Mouse (Mus musculus) ES-Bruce4 (cell line): Measurements from ENCODE around the gene Csnk2b. TPM values are rescaled to one million over a fixed set of nuclear protein-coding genes. Genes with fewer than 3 reads are reported as not detected.

ENCODE experiments used
- H3K27ac ChIP-seq: 2 replicates; pipeline ENCODE4 v1.5.1; 2012; ENCODE audit warnings: low read length, inconsistent platforms; ENCODE audit not compliant: insufficient read depth
- H3K27me3 ChIP-seq: 2 replicates; pipeline ENCODE4 v1.6.1; 2012; ENCODE audit warnings: mild to moderate bottlenecking, low read length, inconsistent platforms; ENCODE audit not compliant: control insufficient read depth, poor library complexity, insufficient read depth, severe bottlenecking
- H3K36me3 ChIP-seq: 2 replicates; pipeline ENCODE4 v1.6.1; 2012; ENCODE audit warnings: inconsistent platforms, mild to moderate bottlenecking, low read length, moderate library complexity; ENCODE audit not compliant: control insufficient read depth, poor library complexity, insufficient read depth, severe bottlenecking
- H3K4me1 ChIP-seq: one replicate; pipeline ENCODE4 v1.8.1; 2011; ENCODE audit warnings: low read length; ENCODE audit not compliant: control insufficient read depth, insufficient read depth
- H3K4me3 ChIP-seq: 2 replicates; pipeline ENCODE4 v1.5.1; 2011; ENCODE audit warnings: low read depth, mild to moderate bottlenecking, low read length
- H3K9ac ChIP-seq: 2 replicates; pipeline ENCODE4 v1.6.1; 2012; ENCODE audit warnings: low read depth, mild to moderate bottlenecking, inconsistent platforms; ENCODE audit not compliant: poor library complexity, severe bottlenecking
- H3K9me3 ChIP-seq: replicated peaks from 2 replicates; pipeline ENCODE4 v1.6.1; 2012; ENCODE audit warnings: mild to moderate bottlenecking, low read length, inconsistent platforms; ENCODE audit not compliant: control insufficient read depth, poor library complexity, insufficient read depth, severe bottlenecking
- CTCF ChIP-seq: IDR thresholded peaks from one replicate; pipeline ENCODE4 v1.8.1; 2011; ENCODE audit warnings: low read depth, low read length
- EP300 ChIP-seq: IDR thresholded peaks from 2 replicates; pipeline ENCODE4 v1.6.1; 2011; ENCODE audit warnings: low read depth, low read length; ENCODE audit not compliant: insufficient read depth
- POLR2A ChIP-seq: IDR thresholded peaks from one replicate; pipeline ENCODE4 v1.8.1; 2011; ENCODE audit warnings: low read length; ENCODE audit not compliant: insufficient read depth
- polyA plus RNA-seq: library from polyadenylated mRNA; stranded (reverse); fragments of >200 nt; gene quantifications from 2 replicates; pipeline ENCODE4 v1.2.4, GENCODE M21; 2011; ENCODE audit warnings: low read depth; ENCODE audit not compliant: missing spikeins, insufficient read depth, insufficient read length

The Csnk2b gene
- polyA plus RNA-seq, 1 experiment = 146 TPM

- Histone ChIP-seq H3K4me3 (no peak overlapping the region), H3K36me3 (no peaks in the 10 kb centered on the region), H3K9me3 (no peaks in the 10 kb centered on the region), H3K4me1 (no peaks in the 10 kb centered on the region), H3K27me3 (no peaks in the 10 kb centered on the region), H3K9ac (no peak overlapping the region), H3K27ac (no peak overlapping the region)
- TF ChIP-seq POLR2A (no peak), EP300 (no peak), CTCF (no peak)
These were observed 21.6 kb downstream of the Csnk2b start for GRCm38 (mm10) chr17:35100196-35100765.

- TF ChIP-seq EP300 (no peak), CTCF (no peak), POLR2A (no peak)
- no peaks in the 10 kb centered on the region for H3K27me3 ChIP-seq
- H3K9ac ChIP-seq = no peak overlapping the region
- no peaks in the 10 kb centered on the region for H3K9me3 ChIP-seq
- no peak overlapping the region for H3K4me3 ChIP-seq
- no peaks in the 10 kb centered on the region for H3K4me1 ChIP-seq
- H3K36me3 ChIP-seq = no peaks in the 10 kb centered on the region
- no peak overlapping the region for H3K27ac ChIP-seq
These were observed 24.6 kb downstream of the Csnk2b start for GRCm38 (mm10) chr17:35097164-35097655.

DNA sequence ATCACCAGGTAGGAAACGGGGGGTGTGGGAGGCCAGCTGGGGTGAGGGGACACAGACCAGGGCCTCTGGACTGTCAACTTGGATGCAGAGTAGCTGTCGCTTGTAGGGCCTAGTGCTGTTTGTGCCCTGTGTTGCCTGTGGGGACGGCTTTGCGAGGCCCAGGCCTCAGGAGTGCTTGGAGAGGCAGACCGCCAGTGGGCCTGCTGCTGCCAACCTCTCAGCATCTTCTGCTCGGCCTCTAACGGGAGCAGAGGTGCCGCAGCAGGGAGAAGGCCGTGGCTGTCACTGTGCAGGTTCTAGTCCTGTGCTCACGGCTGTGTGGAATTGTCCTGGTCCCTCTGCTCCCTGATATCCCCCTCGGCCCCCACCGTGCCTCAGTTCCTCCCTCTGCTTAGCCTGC is 25.3 kb downstream of the Csnk2b start:
- H3K9ac ChIP-seq = no peak overlapping the region
- no peaks in the 10 kb centered on the region for H3K27me3 ChIP-seq
- H3K9me3 ChIP-seq = no peaks in the 10 kb centered on the region
- no peak overlapping the region for H3K27ac ChIP-seq
- H3K4me3 ChIP-seq = no peak overlapping the region
- TF ChIP-seq CTCF = no peak
- H3K4me1 ChIP-seq = no peaks in the 10 kb centered on the region
- H3K36me3 ChIP-seq = no peaks in the 10 kb centered on the region

DNA sequence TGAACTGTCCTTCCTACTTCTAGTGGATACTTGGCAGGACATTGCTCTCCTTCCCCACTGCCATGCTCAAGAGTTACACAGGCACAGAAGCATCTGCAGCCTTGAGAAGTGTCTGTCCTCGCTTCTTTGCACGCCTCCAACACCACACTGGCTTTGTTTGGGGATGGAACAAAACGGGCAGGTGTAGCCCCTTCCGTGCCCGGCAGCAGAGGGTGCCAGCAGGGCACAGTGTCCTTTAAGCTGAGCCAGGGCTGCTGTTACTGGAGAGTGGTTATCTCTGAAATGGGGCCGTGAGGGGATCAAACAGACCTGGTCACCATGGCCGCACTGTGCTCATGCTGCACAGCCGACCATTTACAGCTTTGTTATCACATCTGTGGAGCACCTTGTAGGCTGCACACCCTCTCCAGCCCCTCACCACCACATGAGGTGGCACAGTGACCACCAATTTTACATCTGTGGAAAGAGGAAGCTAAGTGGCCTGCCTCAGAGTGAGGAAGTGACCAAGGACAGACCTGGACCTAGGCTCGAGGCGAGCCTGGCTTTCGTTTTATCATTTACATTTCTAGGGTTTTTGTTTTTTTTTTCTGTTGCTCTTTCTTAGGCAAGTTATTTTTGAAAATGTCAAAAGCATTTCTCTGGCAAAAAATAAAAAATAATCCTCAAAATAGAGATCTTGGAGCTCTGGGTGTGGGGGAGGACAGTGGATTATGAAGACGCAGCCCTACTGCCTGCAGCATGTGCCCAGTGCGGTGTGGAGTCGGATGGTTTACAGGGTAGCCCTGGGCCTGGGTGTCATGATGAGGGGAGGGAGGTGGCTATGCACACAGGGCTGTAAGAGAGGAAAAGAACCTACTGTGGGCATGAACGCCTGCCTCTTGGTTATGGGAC is 27.1 kb downstream of the Csnk2b start:
- H3K27me3 ChIP-seq = no peaks in the 10 kb centered on the region
- H3K36me3 ChIP-seq = no peaks in the 10 kb centered on the region
- H3K4me3 ChIP-seq = no peak overlapping the region
- no peak overlapping the region for H3K9ac ChIP-seq
- no peaks in the 10 kb centered on the region for H3K4me1 ChIP-seq
- H3K9me3 ChIP-seq = no peaks in the 10 kb centered on the region
- H3K27ac ChIP-seq = no peak overlapping the region
- no peak for TF ChIP-seq CTCF

- H3K9ac ChIP-seq = no peak overlapping the region
- H3K27ac ChIP-seq = no peak overlapping the region
- H3K4me1 ChIP-seq = no peaks in the 10 kb centered on the region
- H3K27me3 ChIP-seq = no peaks in the 10 kb centered on the region
- no peaks in the 10 kb centered on the region for H3K36me3 ChIP-seq
- no peak overlapping the region for H3K4me3 ChIP-seq
- TF ChIP-seq EP300 = no peak
- TF ChIP-seq POLR2A = no peak
- TF ChIP-seq CTCF = no peak
- H3K9me3 ChIP-seq = no peaks in the 10 kb centered on the region
These were observed 29.3 kb downstream of the Csnk2b start for GRCm38 (mm10) chr17:35092403-35093198.
